Mouse (Mus musculus) right cerebral cortex, postnatal 10 days (tissue): Measurements from ENCODE around the gene Hoxa9.
A peak's percentile ranks its signal among the peaks of the same experiment; 100 is the strongest.

Source experiments
- DNase-seq, 2 experiments: peaks; one replicate each; pipeline ENCODE4 v3.0.0; 2021; ENCODE audit warnings: low spot score in 2 of 2

Hoxa9 gene

DNA sequence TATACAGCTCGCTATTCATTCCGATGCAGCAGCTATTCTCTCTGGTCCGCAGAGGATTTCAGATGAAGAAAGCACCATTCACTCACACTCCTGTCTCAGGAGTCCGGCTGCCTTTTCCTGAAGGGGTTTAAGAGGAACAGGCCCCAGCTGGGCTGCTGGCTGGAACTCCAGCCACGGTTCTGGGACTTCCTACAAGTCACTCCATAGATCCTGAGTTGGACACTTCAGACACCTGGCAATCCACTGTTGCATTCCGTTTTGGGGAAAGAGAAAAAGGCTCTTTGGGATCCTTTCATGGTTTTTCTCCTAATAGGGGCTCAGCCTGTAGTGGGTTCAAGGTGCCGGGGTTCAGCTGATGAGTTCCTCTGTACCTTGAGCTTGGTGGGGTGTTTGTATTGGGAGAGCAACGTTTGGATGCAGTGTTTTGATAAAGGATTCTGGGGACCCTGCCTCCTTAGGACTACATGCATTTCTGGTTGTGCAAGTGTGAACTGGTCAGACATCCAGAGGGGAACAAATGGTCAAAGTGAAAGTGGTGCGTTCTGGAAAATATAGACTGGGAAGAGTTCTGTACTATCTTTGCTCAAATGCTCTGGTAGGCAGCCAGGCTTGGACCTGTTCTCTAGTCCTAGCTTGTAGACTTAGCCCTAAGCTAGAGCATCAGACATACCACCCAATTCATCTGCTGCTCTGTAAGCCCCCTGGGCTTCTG lies 31.0 kb upstream of the Hoxa9 start:
- DNase-seq: no peak

DNA sequence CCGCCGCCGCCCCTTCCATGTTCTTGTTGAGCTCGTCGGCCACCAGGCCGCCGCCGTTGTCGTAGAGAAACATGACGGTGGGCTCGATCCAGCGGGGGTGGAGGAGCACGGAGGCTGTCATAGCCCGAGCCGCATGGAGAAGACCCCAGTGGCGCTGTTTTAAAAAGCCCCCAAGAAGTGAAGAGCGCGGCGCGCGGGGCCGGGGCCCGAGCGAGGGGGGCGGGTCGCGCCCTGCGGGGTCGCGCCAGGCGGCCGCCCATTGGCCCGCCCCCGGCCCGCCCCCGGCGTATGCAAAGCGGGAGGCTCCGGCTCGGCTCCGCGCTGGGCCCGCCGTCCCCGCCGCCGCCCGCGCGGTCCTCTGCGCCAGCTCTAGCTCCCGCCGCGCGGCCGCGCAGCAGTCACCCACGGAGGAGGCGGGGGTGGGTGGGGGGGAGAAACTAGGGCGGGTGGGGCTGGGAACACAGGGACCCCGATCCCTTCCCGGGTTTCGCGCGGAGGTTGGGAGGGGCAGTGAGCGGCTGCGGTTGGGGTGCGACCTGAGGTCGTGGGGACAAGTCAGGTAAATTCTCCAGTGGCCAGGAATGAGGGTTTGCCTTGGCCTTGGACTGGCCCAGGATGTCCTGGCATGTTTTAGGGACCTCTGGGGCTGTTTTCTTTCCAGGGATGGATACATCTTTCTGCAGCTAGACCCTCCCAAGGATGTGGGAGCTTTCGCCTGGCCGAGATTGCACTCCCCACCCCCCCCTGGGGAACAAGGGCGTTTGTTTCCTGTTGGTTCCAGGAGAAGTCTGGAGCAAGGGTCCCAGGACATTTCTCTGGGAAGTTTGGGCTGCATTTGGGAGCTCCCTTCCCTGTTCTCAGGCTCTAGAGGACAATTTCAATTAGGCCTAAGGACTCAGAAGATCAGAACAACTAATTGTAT lies 30.0 kb upstream of the Hoxa9 start, which contains the start of gene Hoxa13:
Hoxa13 (minus strand) TSS at position 227 of the 922 bp plus-strand sequence.
- DNase-seq: no peak

- DNase-seq: no peak
These were observed 28.9 kb upstream of the Hoxa9 start for GRCm38 (mm10) chr6:52259811-52260261.

DNA sequence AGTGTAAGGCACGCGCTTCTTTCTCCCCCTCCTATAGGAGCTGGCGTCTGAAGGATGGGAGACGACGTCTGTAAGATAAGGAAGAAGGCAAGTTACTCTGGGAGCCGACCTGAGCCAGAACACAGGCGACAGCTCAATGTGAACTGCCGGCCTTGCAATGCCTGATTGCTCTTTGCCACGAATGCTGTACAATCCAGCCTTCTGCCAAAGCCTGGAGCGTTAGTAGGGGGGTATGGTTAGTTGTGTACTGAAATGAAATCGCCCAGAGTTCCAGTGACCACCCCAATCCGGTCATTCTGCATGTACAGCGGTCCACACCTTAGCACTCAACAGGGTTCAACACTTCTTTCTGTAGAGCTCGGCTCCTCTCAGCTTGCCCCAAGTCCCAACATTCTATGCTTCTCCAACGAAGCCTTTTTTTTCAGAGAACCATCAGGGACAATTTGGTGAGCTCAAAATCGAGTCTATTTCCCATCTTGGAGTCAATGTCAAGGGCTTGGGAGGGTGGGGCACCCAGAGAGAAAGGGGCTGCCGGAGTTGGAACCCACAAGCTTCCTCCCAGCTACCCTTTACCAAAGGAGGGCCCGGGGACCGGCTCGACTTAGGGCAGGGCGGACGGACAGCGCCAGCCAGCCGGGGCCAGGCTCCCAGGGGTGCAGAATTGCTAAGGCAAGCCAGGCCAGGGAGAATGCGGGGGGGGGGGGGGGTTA lies 28.3 kb upstream of the Hoxa9 start:
- no peak for DNase-seq

DNA sequence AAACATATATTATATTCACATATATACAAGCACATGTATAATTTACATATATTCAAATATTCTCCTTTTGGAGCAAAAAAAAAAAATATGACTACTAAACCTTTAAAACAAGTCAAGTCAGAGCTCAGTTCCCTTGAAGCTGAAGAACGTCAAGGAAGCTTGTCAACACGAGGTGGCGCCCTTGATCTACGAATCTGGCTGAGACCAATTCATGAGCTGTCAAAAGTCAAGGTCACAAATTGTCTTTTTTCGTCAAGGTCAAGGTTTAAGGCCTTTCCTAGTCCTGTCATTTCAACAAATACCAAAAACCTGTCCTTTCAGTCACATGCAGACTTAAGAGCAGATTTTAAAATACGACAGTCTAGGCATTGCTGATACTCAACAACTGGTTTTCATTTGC lies 26.1 kb upstream of the Hoxa9 start:
- peak; percentile 60 to 78 for DNase-seq

DNA sequence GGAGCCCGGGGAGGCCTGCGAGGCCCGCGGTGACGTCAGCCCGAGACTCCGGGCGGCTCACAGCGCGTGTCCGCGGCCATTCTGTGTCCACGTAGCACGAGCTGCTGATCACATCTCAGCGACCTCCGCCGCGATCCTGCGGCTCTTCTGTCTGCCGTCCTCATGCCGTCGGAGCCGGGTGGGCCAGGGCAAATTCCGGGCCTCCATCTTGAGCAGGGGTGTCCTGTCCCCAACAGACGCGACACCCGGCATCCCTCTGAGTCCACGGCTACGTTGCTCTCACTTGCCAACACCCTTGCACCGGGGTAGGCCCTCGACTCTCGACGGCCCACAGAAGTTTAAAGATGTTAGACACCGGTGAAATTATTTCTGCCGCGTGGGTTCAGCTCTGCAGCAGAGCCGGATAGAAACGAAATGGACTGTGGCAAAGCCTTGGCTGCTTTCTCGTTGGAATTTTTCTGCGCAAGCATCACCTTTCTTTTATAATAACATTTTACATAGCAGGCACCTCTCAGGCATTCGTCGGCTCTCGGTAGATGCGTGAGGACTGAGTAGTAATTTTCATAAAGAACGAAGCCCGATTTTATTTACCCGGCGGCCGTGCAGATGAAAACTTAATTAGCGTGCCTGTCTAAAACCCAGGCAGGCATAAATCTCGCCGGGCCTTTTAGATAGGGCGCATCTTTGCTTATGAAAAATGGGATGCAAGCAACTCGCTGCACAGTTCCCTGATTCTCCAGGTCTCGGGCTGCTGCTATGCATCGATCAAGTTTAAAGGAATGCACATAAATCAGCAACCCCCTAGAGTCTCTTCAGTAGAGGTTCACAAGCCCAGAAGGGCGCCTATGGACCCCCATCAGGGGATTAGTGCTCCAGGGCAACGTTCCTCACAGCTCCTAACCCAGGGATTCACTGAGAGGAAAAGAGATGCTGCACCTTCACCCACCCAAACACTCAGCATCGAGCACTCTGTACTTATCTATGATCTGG lies 22.9 kb upstream of the Hoxa9 start:
- DNase-seq: peak in 1 of 2 experiments; percentile 13

- no peak for DNase-seq
These were observed 22.0 kb upstream of the Hoxa9 start for GRCm38 (mm10) chr6:52252775-52253376.

DNA sequence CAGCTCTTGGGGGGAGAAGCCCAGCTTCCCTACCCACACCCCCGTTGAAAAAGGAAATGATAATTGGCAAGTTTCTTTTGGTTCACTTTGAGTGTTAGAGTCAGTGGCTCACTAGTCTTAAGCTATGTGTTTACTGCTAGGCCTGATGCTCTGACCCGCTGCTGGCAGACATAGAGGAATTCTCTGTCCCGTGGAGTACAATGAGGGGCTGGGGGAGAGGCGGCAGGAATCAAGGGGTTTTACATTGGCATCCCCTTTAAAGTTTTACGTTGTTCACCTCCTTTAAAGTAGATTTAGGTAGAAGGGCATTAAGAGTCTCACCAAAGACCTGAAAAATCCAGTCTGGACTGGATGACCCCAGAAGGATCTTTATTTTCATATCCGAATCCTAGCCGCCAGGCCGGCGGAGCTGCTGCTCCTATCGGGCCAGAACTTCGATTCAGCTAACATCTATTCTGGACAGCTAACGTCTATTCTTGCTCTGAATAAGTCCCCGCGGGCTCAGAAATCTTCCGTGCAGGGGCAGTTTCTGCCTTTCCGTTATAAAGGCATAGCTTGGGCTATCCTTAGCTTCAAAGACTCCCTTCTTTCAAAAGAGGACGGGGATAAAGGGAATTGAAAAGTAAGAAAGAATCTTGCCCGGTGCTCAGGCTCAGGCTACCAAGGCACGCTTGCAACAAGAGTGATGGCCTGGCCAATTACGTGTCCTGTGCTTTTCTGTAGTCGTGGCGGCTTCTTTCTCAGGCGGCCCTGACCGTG lies 21.3 kb upstream of the Hoxa9 start:
- DNase-seq: no peak

DNA sequence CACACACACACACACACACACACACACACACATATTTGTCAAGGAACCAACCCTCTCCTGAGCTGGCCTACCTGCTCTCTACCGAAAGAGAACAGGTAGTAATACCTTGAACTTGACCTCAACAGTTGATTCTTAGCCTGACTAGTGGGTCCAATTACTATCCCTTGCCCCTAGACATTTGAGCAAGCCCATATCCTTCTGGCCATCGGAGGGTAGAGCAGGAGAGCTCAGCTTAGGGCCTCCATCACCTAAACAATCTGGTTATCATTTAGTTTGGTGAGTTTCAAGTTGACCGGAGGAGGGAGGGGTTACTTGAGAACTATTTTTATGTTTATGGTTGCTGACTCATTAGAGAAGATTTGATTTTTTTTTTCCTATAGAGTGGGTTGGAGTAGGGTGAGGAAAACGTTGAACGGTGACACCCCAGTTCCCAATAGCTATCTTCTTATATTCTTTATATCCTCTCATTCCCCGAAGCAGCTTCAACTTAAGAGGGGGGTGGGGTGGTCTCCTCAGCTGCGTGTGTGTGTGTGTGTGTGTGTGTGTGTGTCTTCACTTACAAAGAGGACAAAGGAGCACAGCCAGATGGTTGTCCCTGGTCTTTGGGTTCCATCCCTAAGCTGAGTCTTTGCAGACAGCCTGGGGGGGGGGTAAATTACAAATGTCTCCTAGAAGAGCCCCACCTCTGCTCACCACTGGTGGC lies 20.4 kb upstream of the Hoxa9 start:
- DNase-seq: no peak

DNA sequence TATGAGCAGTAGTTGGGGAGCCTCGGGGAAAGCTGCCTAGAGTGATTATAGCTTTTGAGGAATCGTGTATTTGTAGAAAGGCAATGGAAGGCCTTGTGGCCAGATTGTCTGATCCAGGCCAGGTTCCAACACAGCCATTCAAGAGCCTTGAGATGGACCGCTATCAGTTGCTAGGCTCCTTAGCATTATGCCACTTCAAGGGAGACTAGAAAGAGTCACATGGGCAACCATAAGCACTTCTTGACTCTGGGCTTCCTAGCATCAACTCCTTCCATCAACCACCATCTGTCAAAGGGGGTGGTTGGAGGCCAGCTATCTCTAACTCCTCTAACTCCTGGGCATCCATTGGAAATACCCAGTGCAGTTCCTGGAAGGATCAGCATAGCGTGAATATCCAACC lies 18.9 kb upstream of the Hoxa9 start:
- DNase-seq: no peak

DNA sequence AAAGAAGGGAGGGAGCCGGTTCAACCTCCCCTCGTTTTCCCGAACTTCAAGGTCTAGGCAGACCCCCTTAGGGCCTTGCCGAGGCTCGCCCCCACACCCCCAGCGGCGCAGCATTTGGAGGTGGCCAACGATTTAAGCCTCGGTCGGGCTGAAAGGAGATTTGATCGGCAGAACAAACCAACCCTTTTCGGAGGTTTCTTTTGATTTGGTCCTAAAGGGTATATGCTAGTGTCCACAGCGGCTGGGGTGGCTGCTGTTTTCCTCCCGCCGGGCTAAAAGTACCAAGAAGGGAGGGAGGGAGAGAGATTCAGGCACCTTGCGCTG lies 18.5 kb upstream of the Hoxa9 start:
- no peak for DNase-seq

DNA sequence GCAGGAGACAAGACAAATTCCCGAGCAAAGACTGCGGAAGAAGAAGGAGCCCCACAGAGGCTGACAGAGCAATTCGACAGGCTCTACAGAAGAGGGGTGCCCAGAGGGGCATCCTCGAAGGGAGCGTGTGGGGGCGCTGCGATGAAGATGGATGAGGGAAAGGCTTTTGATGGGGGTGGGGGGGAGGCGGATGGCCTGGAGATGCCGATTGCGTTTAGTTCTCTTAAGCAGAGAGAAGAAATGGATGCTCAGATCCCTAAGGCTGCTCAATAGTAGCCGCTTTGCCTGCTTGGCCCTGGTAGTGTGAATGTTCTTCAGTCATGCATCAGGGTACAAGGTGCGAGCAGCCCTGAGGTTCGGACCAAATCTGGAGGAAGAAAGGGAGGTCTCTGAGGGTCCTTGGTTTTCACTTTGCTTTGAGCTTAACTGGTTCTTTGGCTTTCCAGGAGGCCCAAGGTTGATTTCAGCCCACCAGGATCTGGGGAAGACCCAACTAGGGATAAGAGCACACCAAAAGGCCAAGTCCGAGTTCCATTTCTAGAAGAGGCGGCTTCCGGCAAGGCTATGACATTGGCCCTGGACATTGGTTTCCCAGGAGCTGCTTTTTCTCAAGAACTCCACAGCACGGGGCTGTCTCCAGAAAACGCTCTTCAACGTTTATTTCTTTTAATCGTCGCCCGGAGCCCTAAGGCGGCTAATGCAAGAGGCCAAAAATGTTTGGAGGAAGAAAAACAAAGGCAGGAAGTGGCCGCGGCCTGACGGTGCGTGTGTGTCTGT lies 17.9 kb upstream of the Hoxa9 start:
- no peak for DNase-seq

- no peak for DNase-seq
These were observed 17.1 kb upstream of the Hoxa9 start for GRCm38 (mm10) chr6:52247766-52248637.

DNA sequence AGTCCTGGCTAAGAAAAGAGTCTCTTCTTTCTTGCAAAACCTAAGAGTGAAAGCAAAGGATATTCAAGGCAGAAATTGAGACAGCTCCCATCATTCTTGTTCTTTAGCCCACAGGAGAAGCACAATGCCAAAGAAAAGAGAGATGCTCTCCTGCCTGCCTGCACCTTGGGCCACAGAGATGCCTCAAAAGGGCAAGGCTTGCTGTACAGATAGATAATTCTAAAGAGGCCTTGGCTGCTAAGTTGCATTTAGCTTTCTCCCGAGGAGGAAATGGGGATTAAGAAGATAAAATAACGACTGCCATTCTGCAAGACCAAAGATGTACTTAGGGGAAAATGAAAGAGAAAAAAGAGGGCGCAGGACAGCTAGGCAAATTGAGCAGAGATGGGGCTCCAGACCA lies 16.0 kb upstream of the Hoxa9 start:
- no peak for DNase-seq

DNA sequence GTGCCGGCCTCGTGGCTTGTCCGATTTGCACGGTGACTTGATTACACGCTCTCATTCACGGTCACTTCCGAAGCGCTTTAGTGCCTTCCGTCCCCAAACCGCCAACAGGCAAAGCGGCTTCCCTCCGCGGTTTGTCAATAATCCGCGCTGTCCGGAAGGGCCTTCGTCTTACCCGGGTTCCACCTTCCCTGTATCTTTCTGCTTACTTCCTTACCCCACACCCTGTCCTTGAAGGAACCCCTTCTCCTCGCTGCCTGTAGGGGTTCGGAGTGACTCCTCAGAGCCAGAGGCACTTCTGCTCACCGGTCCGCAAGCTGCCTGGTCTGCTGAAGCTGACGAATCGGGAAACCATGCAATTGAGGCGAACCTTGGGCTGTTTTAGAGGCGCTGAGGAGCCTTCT lies 15.5 kb upstream of the Hoxa9 start:
- DNase-seq: no peak

DNA sequence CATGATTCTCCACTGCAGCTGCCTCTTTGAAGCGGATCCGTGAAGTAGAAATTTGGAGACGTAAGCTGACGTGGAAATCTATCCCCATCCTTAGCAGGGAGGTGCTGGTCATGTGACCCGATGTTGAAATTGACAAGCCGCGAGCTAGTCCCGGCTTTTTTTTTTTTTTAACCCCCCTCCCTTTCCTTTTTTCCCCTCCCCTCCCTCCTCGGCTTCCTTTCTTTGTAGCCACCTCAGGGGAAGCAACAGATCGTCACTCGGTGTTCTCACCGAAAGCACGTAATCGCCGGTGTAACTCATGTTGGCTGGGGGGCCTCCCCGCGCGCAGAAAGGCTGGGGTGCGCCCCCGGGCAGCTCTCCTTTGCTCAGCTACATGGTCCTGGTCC lies 14.9 kb upstream of the Hoxa9 start, which contains the start of gene Hoxa11:
Hoxa11 (minus strand) TSS at position 54 of the 386 bp plus-strand sequence.
- no peak for DNase-seq

DNA sequence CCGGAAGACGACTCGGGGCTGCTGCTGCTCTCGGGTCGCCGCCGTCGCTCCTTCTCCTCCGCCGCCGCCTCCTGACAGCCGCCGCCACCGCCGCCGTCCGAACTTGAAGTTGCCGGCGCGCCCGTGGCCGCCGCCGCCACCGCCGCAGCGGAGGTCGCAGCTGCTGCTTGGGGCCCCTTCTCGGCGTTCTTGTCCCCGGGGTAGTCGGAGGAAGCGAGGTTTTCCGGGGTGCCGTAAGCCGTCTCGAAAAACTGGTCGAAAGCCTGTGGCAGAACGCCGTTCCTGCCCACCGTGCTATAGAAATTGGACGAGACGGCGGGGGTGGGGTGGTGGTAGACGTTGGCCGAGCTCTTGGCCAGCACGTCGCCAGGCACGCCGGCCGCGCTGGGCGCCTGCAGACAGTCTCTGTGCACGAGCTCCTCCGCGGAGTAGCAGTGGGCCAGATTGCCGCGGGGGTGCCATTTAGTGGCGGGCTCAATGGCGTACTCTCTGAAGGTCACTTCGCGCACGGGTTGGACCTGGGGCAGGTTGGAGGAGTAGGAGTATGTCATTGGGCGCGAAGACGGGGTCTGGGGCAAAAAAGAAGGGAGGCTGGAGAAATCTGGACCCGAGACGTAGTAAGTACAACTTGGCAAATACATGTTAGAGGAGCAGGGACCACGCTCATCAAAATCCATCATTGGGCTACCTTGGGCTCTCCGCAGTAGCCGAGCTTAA lies 14.3 kb upstream of the Hoxa9 start:
- DNase-seq: no peak
